Mouse (Mus musculus) large intestine, adult 2 months (tissue): ENCODE results near the gene Ptger2. TPM values are rescaled to one million over a fixed set of nuclear protein-coding genes. Genes with fewer than 3 reads are reported as not detected.

Source experiments
- DNase-seq: peaks from one replicate; pipeline ENCODE4 v3.0.0-alpha.2; 2012; ENCODE audit warnings: low read depth, low spot score
- WGBS: fragments of 180-500 bp; shearing (Covaris S2); methylation state at CpG from one replicate; pipeline ENCODE4 v1.1.7; 2018; 5-methylcytosine and 5-hydroxymethylcytosine counted together
- polyA plus RNA-seq: library from polyadenylated mRNA; depleted of rRNA; stranded (reverse); fragments of >200 nt; gene quantifications from 2 replicates; pipeline ENCODE4 v1.2.3, GENCODE M21; 2012; rRNA removed

The Ptger2 gene
- polyA plus RNA-seq, 1 experiment: 1.9 TPM

DNA sequence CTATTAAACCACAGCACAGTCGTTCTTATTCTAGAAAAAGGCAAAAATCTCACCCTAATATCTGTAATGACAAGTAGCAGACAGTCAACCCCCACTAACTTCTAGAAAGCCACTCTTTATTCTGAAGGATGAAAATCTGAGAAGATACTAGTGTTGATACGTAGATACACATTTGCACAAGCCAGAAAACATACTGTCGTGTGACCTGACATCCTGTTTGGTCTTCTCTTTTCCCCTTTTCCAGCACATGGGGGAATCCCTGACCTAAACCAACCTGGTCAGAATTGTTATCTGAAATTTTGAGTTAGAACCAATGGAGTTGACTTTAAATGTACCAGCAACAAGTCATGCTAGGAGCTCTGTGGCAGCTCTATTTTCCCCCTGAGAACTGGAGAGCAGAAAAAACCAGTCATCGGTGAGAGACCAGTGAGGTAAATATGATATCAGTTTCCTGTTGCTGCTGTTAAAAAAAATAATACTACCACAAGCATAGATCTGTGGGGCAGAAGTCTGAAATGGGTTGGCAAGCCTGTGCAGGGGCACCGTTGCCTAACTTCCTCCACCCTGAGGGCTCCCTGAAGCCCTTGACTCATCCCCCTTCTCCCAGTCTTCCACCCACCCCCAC lies 53.0 kb downstream of the Ptger2 start:
- no peak for DNase-seq
- WGBS: 74% methylated on average over 5 of the region's 5 CpGs

- 73% methylated on average over 2 of the region's 2 CpGs for WGBS
- no peak for DNase-seq
Measured at GRCm38 (mm10) chr14:45048128-45048527, 60.1 kb downstream of the Ptger2 start.

GRCm38 (mm10) chr14:45049689-45050418 lies 61.9 kb downstream of the Ptger2 start:
- DNase-seq: no peak
- WGBS: 42% methylated on average over 7 of the region's 7 CpGs

GRCm38 (mm10) chr14:45050419-45050776 lies 62.4 kb downstream of the Ptger2 start:
- no peak for DNase-seq
- 55% methylated on average over 1 of the region's 1 CpGs for WGBS

DNA sequence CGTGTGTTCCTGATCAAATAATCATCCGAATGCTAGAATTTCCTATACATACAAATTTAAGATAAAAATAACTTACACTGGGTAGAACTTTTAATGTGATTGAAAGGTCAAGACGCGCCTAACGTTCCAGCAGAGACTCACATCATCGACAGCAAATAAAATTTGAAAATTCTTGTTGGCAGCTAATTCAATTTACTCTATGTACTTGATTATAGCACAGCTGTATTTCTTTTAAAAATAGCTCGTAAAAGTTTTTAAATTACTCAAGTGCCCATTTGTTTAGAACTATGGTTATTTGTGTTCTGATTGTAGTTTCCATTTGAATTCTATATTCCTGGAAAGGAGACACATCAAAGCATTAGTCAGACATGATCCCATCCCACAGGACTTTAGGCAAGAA lies 63.1 kb downstream of the Ptger2 start:
- DNase-seq: no peak
- 79% methylated on average over 7 of the region's 7 CpGs for WGBS

Other genes starting within 250 kb of the Ptger2 start
- gene Gm8267, start 237.9 kb upstream of the Ptger2 start, polyA plus RNA-seq: not detected in 2 replicates
- 0.17 and 0.67 TPM in 2 replicates for gene Ptgdr, start 128.8 kb upstream of the Ptger2 start, polyA plus RNA-seq
- gene Gpr137c, start 231.5 kb downstream of the Ptger2 start, polyA plus RNA-seq: 0.55 and 1.7 TPM in 2 replicates
- 3.1 and 3.2 TPM in 2 replicates for gene Txndc16, start 232.1 kb downstream of the Ptger2 start, polyA plus RNA-seq